Mouse (Mus musculus) MEL (cell line): Measurements from ENCODE around the gene Lmod1.

Experiments used
- CHD2 ChIP-seq: IDR thresholded peaks from 2 replicates; pipeline ENCODE4 v1.6.1; 2011; ENCODE audit warnings: low read length, improper control_type of control experiment
- CTCF ChIP-seq, 3 experiments: IDR thresholded peaks in 2 of 3; conservative IDR thresholded peaks in 1 of 3; 2 replicates each; pipeline ENCODE4 v1.5.1; 2011 to 2012; ENCODE audit warnings: low read length in 3 of 3, low read depth in 2 of 3, mild to moderate bottlenecking in 2 of 3, improper control_type of control experiment in 1 of 3, inconsistent platforms in 1 of 3, mixed read lengths in 1 of 3, moderate library complexity in 1 of 3; ENCODE audit not compliant: control insufficient read depth in 1 of 3, insufficient read depth in 1 of 3, poor library complexity in 1 of 3, severe bottlenecking in 1 of 3
- EP300 ChIP-seq, 2 experiments: IDR thresholded peaks; 2 replicates each; pipeline ENCODE4 v1.6.1; 2011; ENCODE audit warnings: improper control_type of control experiment in 2 of 2, low read length in 2 of 2, low read depth in 1 of 2, mild to moderate bottlenecking in 1 of 2
- MAX ChIP-seq: IDR thresholded peaks from 2 replicates; pipeline ENCODE4 v1.6.1; 2011; ENCODE audit warnings: low read length, improper control_type of control experiment
- MEF2A ChIP-seq: IDR thresholded peaks from 2 replicates; pipeline ENCODE4 v1.6.1; 2014; ENCODE audit warnings: low read depth, mild to moderate bottlenecking, inconsistent platforms, low read length, improper control_type of control experiment; ENCODE audit not compliant: poor library complexity, insufficient replicate concordance, severe bottlenecking; ENCODE audit errors: extremely low read depth
- MXI1 ChIP-seq: IDR thresholded peaks from 2 replicates; pipeline ENCODE4 v1.6.1; 2011; ENCODE audit warnings: mild to moderate bottlenecking, low read depth, low read length, improper control_type of control experiment
- POLR2A ChIP-seq, 2 experiments: IDR thresholded peaks; 2 replicates each; pipeline ENCODE4 v1.6.1; 2011 to 2012; ENCODE audit warnings: low read length in 2 of 2, mild to moderate bottlenecking in 2 of 2, control low read depth in 1 of 2, improper control_type of control experiment in 1 of 2, low read depth in 1 of 2, moderate library complexity in 1 of 2; ENCODE audit not compliant: control insufficient read depth in 1 of 2, insufficient read depth in 1 of 2, poor library complexity in 1 of 2
- RCOR1 ChIP-seq: IDR thresholded peaks from 2 replicates; pipeline ENCODE4 v1.6.1; 2012; ENCODE audit warnings: low read depth, mild to moderate bottlenecking, inconsistent platforms, low read length, improper control_type of control experiment

- TF ChIP-seq CHD2 (no peak), MAX (no peak), CTCF (IDR thresholded peaks at IDR 0.05 in 2 of 3, conservative IDR thresholded peaks at IDR 0.05 in 1 of 3; ENCODE audit: control insufficient read depth in 1 of 3, insufficient read depth in 1 of 3, low read depth in 2 of 3, low read length in 3 of 3, poor library complexity in 1 of 3, severe bottlenecking in 1 of 3) (no peak; a peak in 1 of 6 replicates), RCOR1 (no peak), MXI1 (no peak), EP300 (IDR thresholded peaks at IDR 0.05; ENCODE audit: low read depth in 1 of 2, low read length in 2 of 2) (no peak), MEF2A (no peak), POLR2A (IDR thresholded peaks at IDR 0.05; ENCODE audit: control insufficient read depth in 1 of 2, insufficient read depth in 1 of 2, low read depth in 1 of 2, low read length in 2 of 2, poor library complexity in 1 of 2) (no peak)
Observed at GRCm38 (mm10) chr1:135362115-135362514, 37.5 kb downstream of the Lmod1 start.
